ENCODE assay signal across 11 mouse cellular contexts in the genomic region with DNA sequence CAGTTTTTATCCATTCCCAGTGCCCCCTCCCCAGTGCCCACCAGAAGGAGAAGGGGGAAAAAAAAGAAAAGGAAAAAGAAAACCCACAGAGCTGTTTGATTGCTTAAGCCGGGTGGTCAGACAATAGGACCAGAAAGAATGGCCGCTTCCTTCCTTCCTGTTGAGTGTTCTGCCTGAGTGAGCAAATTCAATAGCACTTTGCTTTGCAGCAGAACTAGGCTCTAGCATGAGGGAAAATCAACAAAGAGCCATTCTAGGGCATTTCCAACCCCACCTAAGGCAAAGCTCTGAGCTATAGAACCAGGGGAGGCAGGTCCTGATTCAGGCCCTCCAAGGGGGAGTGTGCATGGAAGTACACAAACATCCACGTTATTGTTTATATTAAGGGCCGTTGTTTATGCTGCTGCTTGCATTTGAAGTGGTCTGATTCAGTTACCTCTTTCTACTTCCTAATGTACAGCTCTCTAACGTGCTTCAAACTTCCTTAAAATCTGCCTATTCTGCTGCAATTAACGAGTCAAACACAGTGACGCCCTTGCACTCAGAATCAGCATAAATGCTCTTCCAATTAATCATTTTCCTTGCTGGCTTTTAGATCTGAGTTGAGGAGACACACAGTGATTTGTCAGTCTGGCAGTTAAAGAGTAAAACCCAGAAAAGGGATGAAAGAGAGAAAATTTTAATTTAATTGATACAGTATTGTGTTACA. TPM values are rescaled to one million over a fixed set of nuclear protein-coding genes. Genes with fewer than 3 reads are reported as not detected.
DNase-seq lines count a peak whose midpoint lies in the region; ATAC-seq and TF ChIP-seq lines count a peak whose summit lies in the region.
"Had no signal": no experiment of that assay in that cellular context is flagged by ENCODE, and none has a peak within 500 bp of the region (broad histone marks: within the 10 kb centered on the region; RNA-seq: fewer than 3 reads in every experiment).

No protein-coding gene starts in this region.

- no peaks in the 10 kb centered on the region for H3K4me1 ChIP-seq in kidney, postnatal 0 days (replicated peaks; ENCODE audit: insufficient read depth, low read length)
- peaks cover 5% of the 10 kb centered on the region; the same call in 1 of the 2 replicates for H3K4me1 ChIP-seq in hindbrain, embryonic 12.5 days
- 0 out of 2 replicates have a peak, but pooled peaks cover 3% of the 10 kb centered on the region for H3K4me1 ChIP-seq in neural tube, embryonic 11.5 days (ENCODE audit: control insufficient read depth, insufficient read depth, low read length)

- no peak overlapping the region for H3K4me2 ChIP-seq in kidney, postnatal 0 days (ENCODE audit: low read length)
- H3K4me2 ChIP-seq in hindbrain, embryonic 12.5 days (replicated peaks): 0 out of 2 replicates have a peak overlapping the region, but pooled peaks have one; percentile 21
- no peak overlapping the region for H3K4me2 ChIP-seq in neural tube, embryonic 11.5 days (ENCODE audit: low read depth)

- ATAC-seq in kidney, postnatal 0 days (replicated peaks; ENCODE audit: low FRiP score, low read depth): peak; percentile 33; the same call in 1 of the 2 replicates
- peak; percentile 92 for ATAC-seq in hindbrain, embryonic 12.5 days (ENCODE audit: low FRiP score)
- ATAC-seq in neural tube, embryonic 11.5 days (ENCODE audit: insufficient read depth, low FRiP score, low TSS enrichment): peak; percentile 91
- ATAC-seq: intestine, postnatal 0 days had no signal

- H3K9ac ChIP-seq in kidney, postnatal 0 days (ENCODE audit: low read depth, low read length): no peak overlapping the region
- no peak overlapping the region for H3K9ac ChIP-seq in hindbrain, embryonic 12.5 days
- H3K9ac ChIP-seq in neural tube, embryonic 11.5 days (ENCODE audit: low read length): no peak overlapping the region
- H3K9ac ChIP-seq: liver, embryonic 14.5 days had no signal

- H3K27me3 ChIP-seq in kidney, postnatal 0 days (ENCODE audit: insufficient read depth, low read length): no peaks in the 10 kb centered on the region
- no peaks in the 10 kb centered on the region for H3K27me3 ChIP-seq in hindbrain, embryonic 12.5 days
- H3K27me3 ChIP-seq in neural tube, embryonic 11.5 days (ENCODE audit: control insufficient read depth, insufficient read depth, low read length): no peaks in the 10 kb centered on the region
- H3K27me3 ChIP-seq: CH12.LX had no signal

- H3K4me3 ChIP-seq in kidney, postnatal 0 days (replicated peaks; ENCODE audit: low read depth, low read length): no peak overlapping the region
- no peak overlapping the region for H3K4me3 ChIP-seq in hindbrain, embryonic 12.5 days
- no peak overlapping the region for H3K4me3 ChIP-seq in neural tube, embryonic 11.5 days (ENCODE audit: low read depth, low read length)

- TF ChIP-seq CTCF in kidney, postnatal 0 days (IDR thresholded peaks at IDR 0.05; ENCODE audit: low read depth): no peak

- H3K27ac ChIP-seq in kidney, postnatal 0 days: peak overlapping the region; percentile 62; the same call in 1 of the 2 replicates
- H3K27ac ChIP-seq in hindbrain, embryonic 12.5 days: peak overlapping the region; percentile 64
- no peak overlapping the region for H3K27ac ChIP-seq in neural tube, embryonic 11.5 days (ENCODE audit: low read depth, low read length)
- H3K27ac ChIP-seq: liver, embryonic 14.5 days had no signal

- H3K9me3 ChIP-seq in kidney, postnatal 0 days (replicated peaks; ENCODE audit: low read length): no peaks in the 10 kb centered on the region
- no peaks in the 10 kb centered on the region for H3K9me3 ChIP-seq in hindbrain, embryonic 12.5 days (replicated peaks)
- H3K9me3 ChIP-seq in neural tube, embryonic 11.5 days (ENCODE audit: control insufficient read depth, low read length): no peaks in the 10 kb centered on the region

- 28% methylated on average over 7 of the region's 7 CpGs for WGBS in kidney, postnatal 0 days
- 17% methylated on average over 7 of the region's 7 CpGs for WGBS in hindbrain, embryonic 12.5 days
- 22% methylated on average over 7 of the region's 7 CpGs for WGBS in neural tube, embryonic 11.5 days

- no peaks in the 10 kb centered on the region for H3K36me3 ChIP-seq in kidney, postnatal 0 days (ENCODE audit: insufficient read depth, low read length)
- H3K36me3 ChIP-seq in hindbrain, embryonic 12.5 days: no peaks in the 10 kb centered on the region
- no peaks in the 10 kb centered on the region for H3K36me3 ChIP-seq in neural tube, embryonic 11.5 days (ENCODE audit: control insufficient read depth, insufficient read depth, low read length)

- DNase-seq in kidney, postnatal 0 days (ENCODE audit: low spot score): peak; percentile 38
- no peak for DNase-seq in kidney, postnatal 25 days
- DNase-seq in embryo, embryonic 10.5 days (ENCODE audit: low spot score): peak; percentile 85
- DNase-seq in neural tube, embryonic 11.5 days (ENCODE audit: low spot score): peak; percentile 70
- no peak for DNase-seq in adrenal gland, postnatal 4 days (ENCODE audit: low spot score in 2 of 2)
- no peak for DNase-seq in cerebellum, adult 11-12 months
- no peak for DNase-seq in urinary bladder, adult 2 months (ENCODE audit: low spot score)

RNA-seq across cellular contexts. Expression of a gene that starts 45.1 kb away (rescaled TPM):
- 85.5 and 91.0 TPM in 2 replicates for polyA plus RNA-seq in kidney, postnatal 0 days (2015; fragmentation: Nextera tagmentation; extraction: Ambion mirVana)
- 35.6 and 46.7 TPM in 2 replicates for polyA plus RNA-seq in hindbrain, embryonic 12.5 days (2016; fragmentation: Nextera tagmentation; extraction: Ambion mirVana)
- 26.4 and 30.1 TPM in 2 replicates for polyA plus RNA-seq in neural tube, embryonic 11.5 days (2014; fragmentation: Nextera tagmentation; extraction: Ambion mirVana)
- total RNA-seq in adrenal gland, postnatal 4 days (2021): 10 to 100 TPM; 51.5 to 55.0 TPM
- 9.2 and 13.9 TPM in 2 replicates for polyA plus RNA-seq in urinary bladder, adult 2 months (2012; rRNA removed)
- total RNA-seq: CH12.LX had no signal

Comparison
In these comparisons a context has a peak if more than half of its experiments do, and no peak if none do; other contexts are left out.
1. DNase-seq: peak in kidney, postnatal 0 days (single experiment), embryo, embryonic 10.5 days (single experiment) and neural tube, embryonic 11.5 days (single experiment); none in kidney, postnatal 25 days (0 of 2), adrenal gland, postnatal 4 days (0 of 2), cerebellum, adult 11-12 months (single experiment) and urinary bladder, adult 2 months (single experiment).
2. ATAC-seq: peak in every context shown above with its lines; median percentile 92 in hindbrain, embryonic 12.5 days; 91 in neural tube, embryonic 11.5 days; 33 in kidney, postnatal 0 days.